Mouse (Mus musculus) myocyte (in vitro differentiated cells): ENCODE data around the gene Srgap3. TPM values are rescaled to one million over a fixed set of nuclear protein-coding genes. Genes with fewer than 3 reads are reported as not detected.

Experiments used
- H3K27me3 ChIP-seq: one replicate; pipeline ENCODE4 v1.6.1; 2011; ENCODE audit not compliant: control insufficient read depth, insufficient read depth, insufficient read length
- H3K36me3 ChIP-seq: one replicate; pipeline ENCODE4 v1.6.1; 2011; ENCODE audit not compliant: control insufficient read depth, insufficient read depth
- H3K4me2 ChIP-seq: one replicate; pipeline ENCODE4 v1.6.1; 2011; ENCODE audit warnings: low read depth, control low read depth
- H3K4me3 ChIP-seq: one replicate; pipeline ENCODE4 v1.5.1; 2011; ENCODE audit warnings: mild to moderate bottlenecking, control low read depth, moderate library complexity
- H3K79me2 ChIP-seq: one replicate; pipeline ENCODE4 v1.6.1; 2011; ENCODE audit not compliant: control insufficient read depth, insufficient read depth
- H3ac ChIP-seq: one replicate; pipeline ENCODE4 v1.6.1; 2011; ENCODE audit not compliant: control insufficient read depth, insufficient read length
- CEBPB ChIP-seq: IDR thresholded peaks from 2 replicates; pipeline ENCODE4 v1.6.1; 2011; ENCODE audit warnings: mild to moderate bottlenecking, moderate library complexity; ENCODE audit not compliant: poor library complexity, insufficient read depth, severe bottlenecking
- E2F4 ChIP-seq: IDR thresholded peaks from one replicate; pipeline ENCODE4 v1.6.1; 2011; ENCODE audit warnings: mild to moderate bottlenecking, control low read depth, moderate library complexity; ENCODE audit not compliant: insufficient read depth
- MAX ChIP-seq: IDR thresholded peaks from one replicate; pipeline ENCODE4 v1.6.1; 2011; ENCODE audit warnings: low read depth, mild to moderate bottlenecking, control low read depth
- MYOD1 ChIP-seq, 3 experiments: IDR thresholded peaks; one replicate each; pipeline ENCODE4 v1.6.1; 2011; ENCODE audit warnings: control low read depth in 2 of 3, low read depth in 2 of 3, mild to moderate bottlenecking in 2 of 3, moderate library complexity in 1 of 3; ENCODE audit not compliant: insufficient read length in 2 of 3, control insufficient read depth in 1 of 3
- MYOG ChIP-seq, 3 experiments: IDR thresholded peaks; one replicate each; pipeline ENCODE4 v1.6.1; 2011; ENCODE audit warnings: control low read depth in 2 of 3, low read depth in 2 of 3, mild to moderate bottlenecking in 2 of 3; ENCODE audit not compliant: insufficient read length in 2 of 3, control insufficient read depth in 1 of 3, insufficient read depth in 1 of 3
- POLR2A ChIP-seq: IDR thresholded peaks from one replicate; pipeline ENCODE4 v1.6.1; 2011; ENCODE audit warnings: low read depth, mild to moderate bottlenecking, control low read depth, moderate library complexity; ENCODE audit not compliant: insufficient read length
- POLR2AphosphoS2 ChIP-seq: IDR thresholded peaks from one replicate; pipeline ENCODE4 v1.6.1; 2011; ENCODE audit warnings: low read depth, control low read depth; ENCODE audit not compliant: insufficient read length
- REST ChIP-seq: IDR thresholded peaks from one replicate; pipeline ENCODE4 v1.6.1; 2011; ENCODE audit warnings: mild to moderate bottlenecking, control low read depth, moderate library complexity; ENCODE audit not compliant: insufficient read depth, insufficient read length
- SRF ChIP-seq: IDR thresholded peaks from one replicate; pipeline ENCODE4 v1.6.1; 2011; ENCODE audit warnings: low read depth; ENCODE audit not compliant: control insufficient read depth, insufficient read length
- TCF12 ChIP-seq: IDR thresholded peaks from one replicate; pipeline ENCODE4 v1.6.1; 2011; ENCODE audit warnings: mild to moderate bottlenecking, control low read depth; ENCODE audit not compliant: poor library complexity, insufficient read depth, severe bottlenecking
- TCF3 ChIP-seq: IDR thresholded peaks from one replicate; pipeline ENCODE4 v1.6.1; 2011; ENCODE audit warnings: low read depth, control low read depth; ENCODE audit not compliant: insufficient read length
- USF1 ChIP-seq: IDR thresholded peaks from one replicate; pipeline ENCODE4 v1.6.1; 2011; ENCODE audit warnings: low read depth, mild to moderate bottlenecking, control low read depth, moderate library complexity
- polyA plus RNA-seq: library from polyadenylated mRNA; unstranded; fragments of >200 nt; fragmentation: generic; extraction: Trizol; gene quantifications from one replicate; pipeline ENCODE4 v1.2.1, GENCODE M21; 2012; ENCODE audit warnings: missing spikeins

The Srgap3 gene
- polyA plus RNA-seq, 1 experiment = 6.9 TPM

DNA sequence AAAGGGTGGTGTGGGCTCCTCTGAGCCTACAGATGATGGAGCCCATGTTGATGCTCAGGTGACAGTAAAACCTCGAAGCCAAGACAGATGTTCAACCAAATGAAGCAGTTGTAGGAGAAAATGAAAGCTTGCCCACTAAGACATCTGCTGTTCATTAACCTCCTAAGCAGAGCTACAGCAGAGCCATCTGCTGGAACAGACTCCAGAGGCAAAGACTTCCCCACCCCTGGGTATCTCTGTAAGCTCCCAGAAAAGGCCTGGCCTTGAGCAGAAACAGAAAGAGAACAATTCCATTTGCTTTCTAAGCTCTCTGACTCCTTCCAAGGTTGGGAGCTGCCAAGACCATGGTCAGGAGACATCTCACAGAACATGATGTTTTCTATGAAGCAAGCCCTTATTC, 47.4 kb downstream of the Srgap3 start:
- H3K79me2 ChIP-seq = peaks cover 3% of the 10 kb centered on the region
- no peak overlapping the region for H3K4me3 ChIP-seq
- H3K36me3 ChIP-seq = no peaks in the 10 kb centered on the region
- H3K27me3 ChIP-seq = no peaks in the 10 kb centered on the region
- H3ac ChIP-seq = no peak overlapping the region
- H3K4me2 ChIP-seq = peak overlapping the region; percentile 43
- TF ChIP-seq CEBPB (no peak), MYOD1 (IDR thresholded peaks at IDR 0.05; ENCODE audit: control insufficient read depth in 1 of 3, insufficient read length in 2 of 3, low read depth in 2 of 3) (no peak), TCF12 (no peak), E2F4 (no peak), USF1 (no peak), MYOG (IDR thresholded peaks at IDR 0.05; ENCODE audit: control insufficient read depth in 1 of 3, insufficient read depth in 1 of 3, insufficient read length in 2 of 3, low read depth in 2 of 3) (no peak), SRF (no peak), MAX (no peak), REST (no peak), TCF3 (no peak), POLR2AphosphoS2 (no peak), POLR2A (no peak)

DNA sequence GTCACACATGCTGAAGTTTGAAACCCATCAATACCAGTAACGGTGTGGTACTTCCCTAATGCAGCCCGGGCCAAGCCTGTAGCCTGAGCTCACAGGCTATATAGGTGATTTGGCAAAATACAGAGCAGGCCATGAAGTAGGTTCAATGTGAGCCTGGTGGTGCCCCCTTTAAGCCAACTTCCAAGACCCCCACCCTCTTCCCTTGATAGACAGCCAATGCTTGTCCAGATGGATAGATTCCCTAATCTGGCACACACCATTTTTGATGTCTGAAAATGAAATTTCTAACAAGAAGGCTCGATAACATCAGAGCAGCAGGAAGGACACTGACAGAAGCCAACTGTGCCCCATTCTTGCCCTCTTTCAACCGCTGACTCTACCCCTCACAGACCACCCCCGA, 47.8 kb downstream of the Srgap3 start:
- no peaks in the 10 kb centered on the region for H3K36me3 ChIP-seq
- peaks cover 5% of the 10 kb centered on the region for H3K79me2 ChIP-seq
- no peaks in the 10 kb centered on the region for H3K27me3 ChIP-seq
- no peak overlapping the region for H3ac ChIP-seq
- no peak overlapping the region for H3K4me3 ChIP-seq
- TF ChIP-seq POLR2AphosphoS2 (no peak), SRF (no peak), CEBPB (no peak), TCF12 (no peak), USF1 (no peak), REST (no peak), POLR2A (no peak), MAX (no peak)
- H3K4me2 ChIP-seq = peak overlapping the region; percentile 43

- H3K4me2 ChIP-seq = peak overlapping the region; percentile 43
- H3ac ChIP-seq = no peak overlapping the region
- H3K79me2 ChIP-seq = peaks cover 6% of the 10 kb centered on the region
- H3K36me3 ChIP-seq = no peaks in the 10 kb centered on the region
- H3K4me3 ChIP-seq = no peak overlapping the region
- TF ChIP-seq REST (no peak), E2F4 (no peak), TCF12 (no peak), TCF3 (no peak), MAX (no peak), POLR2A (no peak), MYOG (IDR thresholded peaks at IDR 0.05; ENCODE audit: control insufficient read depth in 1 of 3, insufficient read depth in 1 of 3, insufficient read length in 2 of 3, low read depth in 2 of 3) (no peak), MYOD1 (IDR thresholded peaks at IDR 0.05; ENCODE audit: control insufficient read depth in 1 of 3, insufficient read length in 2 of 3, low read depth in 2 of 3) (no peak), SRF (no peak), USF1 (no peak), POLR2AphosphoS2 (no peak), CEBPB (no peak)
- no peaks in the 10 kb centered on the region for H3K27me3 ChIP-seq
Observed at GRCm38 (mm10) chr6:112898435-112898834, 48.6 kb downstream of the Srgap3 start.

DNA sequence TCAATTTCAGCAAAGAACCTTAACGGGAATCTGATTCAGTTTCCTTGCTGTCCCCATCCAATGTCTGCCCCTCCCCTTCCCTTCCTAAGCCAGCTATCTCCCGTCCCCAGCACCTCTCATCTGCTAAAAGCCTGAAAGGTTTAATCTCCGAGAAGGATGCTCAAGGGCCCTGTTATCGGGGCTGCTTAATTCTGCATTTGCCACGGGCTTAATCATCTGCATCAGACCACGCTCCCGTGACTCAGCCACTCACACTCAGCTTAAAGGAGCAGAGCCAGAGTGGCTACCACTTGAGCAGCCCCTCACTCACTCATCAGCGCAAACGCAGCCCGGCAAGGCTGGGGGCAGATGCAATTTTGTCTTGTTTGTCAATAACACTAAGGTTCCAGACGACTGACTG, 50.7 kb downstream of the Srgap3 start:
- Histone ChIP-seq H3K36me3 (no peaks in the 10 kb centered on the region), H3K79me2 (peaks cover 6% of the 10 kb centered on the region), H3K4me3 (no peak overlapping the region), H3ac (no peak overlapping the region), H3K27me3 (no peaks in the 10 kb centered on the region), H3K4me2 (no peak overlapping the region)
- TF ChIP-seq REST (no peak), POLR2AphosphoS2 (no peak), MAX (no peak), TCF12 (no peak), MYOG (IDR thresholded peaks at IDR 0.05; ENCODE audit: control insufficient read depth in 1 of 3, insufficient read depth in 1 of 3, insufficient read length in 2 of 3, low read depth in 2 of 3) (no peak), TCF3 (no peak), E2F4 (no peak), USF1 (no peak), SRF (no peak), CEBPB (no peak), POLR2A (no peak), MYOD1 (IDR thresholded peaks at IDR 0.05; ENCODE audit: control insufficient read depth in 1 of 3, insufficient read length in 2 of 3, low read depth in 2 of 3) (no peak)

DNA sequence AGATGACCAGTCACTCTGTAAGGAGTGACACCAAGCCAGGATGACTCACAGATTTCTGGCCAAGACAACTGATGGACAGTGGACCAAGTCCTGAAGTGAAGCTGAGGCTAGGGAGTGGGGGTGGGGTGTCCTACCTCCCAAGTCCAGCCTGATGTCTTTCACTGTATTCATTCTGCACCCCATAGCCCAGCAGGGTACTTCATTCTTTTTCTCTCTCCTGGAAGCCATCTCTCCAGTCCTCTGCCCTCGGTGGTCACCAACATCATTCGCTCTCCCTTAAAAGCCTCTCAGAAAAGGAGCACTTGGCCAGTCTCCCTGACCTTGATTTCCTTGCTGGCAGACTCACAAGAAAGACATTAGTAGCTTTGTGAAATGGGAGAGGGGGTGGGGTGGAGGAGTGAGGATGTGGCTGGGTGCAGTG, 56.7 kb downstream of the Srgap3 start:
- TF ChIP-seq MAX (no peak), TCF3 (no peak), MYOD1 (IDR thresholded peaks at IDR 0.05; ENCODE audit: control insufficient read depth in 1 of 3, insufficient read length in 2 of 3, low read depth in 2 of 3) (no peak), TCF12 (no peak), SRF (no peak), REST (no peak), POLR2A (no peak), E2F4 (no peak), MYOG (IDR thresholded peaks at IDR 0.05; ENCODE audit: control insufficient read depth in 1 of 3, insufficient read depth in 1 of 3, insufficient read length in 2 of 3, low read depth in 2 of 3) (no peak), CEBPB (no peak), USF1 (no peak), POLR2AphosphoS2 (no peak)

More for the DNA sequence above, 56.7 kb downstream of the Srgap3 start:
- Histone ChIP-seq H3K4me2 (peak overlapping the region; percentile 29), H3ac (no peak overlapping the region), H3K36me3 (no peaks in the 10 kb centered on the region), H3K27me3 (no peaks in the 10 kb centered on the region), H3K4me3 (no peak overlapping the region), H3K79me2 (peaks cover 3% of the 10 kb centered on the region)
